Mouse (Mus musculus) heart, adult 8-10 months (tissue): ENCODE results near the gene Nbeal2. TPM values are rescaled to one million over a fixed set of nuclear protein-coding genes. Genes with fewer than 3 reads are reported as not detected.

Source experiments
- DNase-seq: peaks from one replicate; pipeline ENCODE4 v3.0.0; 2022; ENCODE audit warnings: low spot score
- total RNA-seq, 4 experiments: library from RNA; stranded (reverse); gene quantifications; 2 replicates each; pipeline ENCODE4 v1.2.4; 2022

Gene Nbeal2
- total RNA-seq, 4 experiments from 2014 or later: 5.8 to 10.8 (median 8.5) TPM

GRCm38 (mm10) chr9:110651931-110652722, 1.8 kb downstream of the Nbeal2 start:
- peak; percentile 68 for DNase-seq

GRCm38 (mm10) chr9:110649775-110650174, 4.2 kb downstream of the Nbeal2 start:
- DNase-seq: no peak

- no peak for DNase-seq
Observed at GRCm38 (mm10) chr9:110645219-110645618, 8.7 kb downstream of the Nbeal2 start.

GRCm38 (mm10) chr9:110644295-110644694, 9.7 kb downstream of the Nbeal2 start:
- DNase-seq: no peak

- no peak for DNase-seq
Observed at GRCm38 (mm10) chr9:110643787-110644186, 10.2 kb downstream of the Nbeal2 start.

- no peak for DNase-seq
Observed at GRCm38 (mm10) chr9:110642812-110643524, 11.0 kb downstream of the Nbeal2 start.

GRCm38 (mm10) chr9:110641006-110641405, 13.0 kb downstream of the Nbeal2 start:
- DNase-seq: no peak

- no peak for DNase-seq
Observed at GRCm38 (mm10) chr9:110638611-110639021, 15.3 kb downstream of the Nbeal2 start.

GRCm38 (mm10) chr9:110635225-110635624, 18.7 kb downstream of the Nbeal2 start:
- peak; percentile 84 for DNase-seq

GRCm38 (mm10) chr9:110633882-110634281, 20.1 kb downstream of the Nbeal2 start:
- DNase-seq: no peak

- DNase-seq: no peak
Observed at GRCm38 (mm10) chr9:110632671-110633070, 21.3 kb downstream of the Nbeal2 start.

GRCm38 (mm10) chr9:110631651-110632275, 22.2 kb downstream of the Nbeal2 start:
- DNase-seq: no peak

- DNase-seq: no peak
Observed at GRCm38 (mm10) chr9:110631191-110631590, 22.8 kb downstream of the Nbeal2 start.

- DNase-seq: no peak
Observed at GRCm38 (mm10) chr9:110630171-110630570, 23.8 kb downstream of the Nbeal2 start.

- DNase-seq: no peak
Observed at GRCm38 (mm10) chr9:110625350-110625908, 28.5 kb downstream of the Nbeal2 start.

- peak; percentile 81 for DNase-seq
Observed at GRCm38 (mm10) chr9:110624361-110625166, 29.4 kb downstream of the Nbeal2 start, which contains the start of gene Nradd. TSS of gene Nradd (minus strand) at chr9:110624452.

- no peak for DNase-seq
Observed at GRCm38 (mm10) chr9:110623416-110624195, 30.4 kb downstream of the Nbeal2 start.

GRCm38 (mm10) chr9:110622621-110623219, 31.2 kb downstream of the Nbeal2 start:
- DNase-seq: no peak

- DNase-seq: no peak
Observed at GRCm38 (mm10) chr9:110620685-110621084, 33.3 kb downstream of the Nbeal2 start.

GRCm38 (mm10) chr9:110620180-110620579, 33.8 kb downstream of the Nbeal2 start:
- no peak for DNase-seq
